Mouse (Mus musculus) right cerebral cortex, postnatal 36 days (tissue): ENCODE data around the gene Ssmem1.

Experiments
- DNase-seq, 2 experiments: peaks; one replicate each; pipeline ENCODE4 v3.0.0; 2022; ENCODE audit warnings: low spot score in 2 of 2, mixed read lengths in 1 of 2

The Ssmem1 gene

GRCm38 (mm10) chr6:30554092-30554491 is 44.4 kb downstream of the Ssmem1 start:
- DNase-seq, result no peak

- no peak for DNase-seq
These were observed 45.0 kb downstream of the Ssmem1 start for GRCm38 (mm10) chr6:30554621-30555170.

GRCm38 (mm10) chr6:30556080-30556479 is 46.4 kb downstream of the Ssmem1 start:
- DNase-seq, result no peak

- DNase-seq, result no peak
These were observed 50.1 kb downstream of the Ssmem1 start for GRCm38 (mm10) chr6:30559726-30560125.

DNA sequence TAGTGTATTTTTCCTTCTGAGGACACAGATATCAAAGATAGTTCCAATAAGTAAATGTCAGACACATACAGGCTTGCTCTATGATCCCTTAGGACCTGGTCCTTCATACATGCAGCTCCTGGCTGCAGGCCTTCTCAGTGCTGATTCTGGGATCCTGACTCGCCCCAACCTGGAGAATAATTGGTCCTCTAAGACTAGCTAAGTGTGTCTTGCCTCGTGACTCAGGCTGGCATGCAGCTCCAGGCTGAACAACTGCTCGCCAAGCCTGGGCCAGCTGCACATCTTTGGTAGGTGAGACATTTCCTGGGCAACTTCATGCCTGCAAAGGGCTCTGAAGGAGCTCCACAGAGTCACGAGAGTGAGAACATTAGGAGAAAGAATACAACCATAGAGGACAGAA is 52.5 kb downstream of the Ssmem1 start:
- no peak for DNase-seq

- DNase-seq, result no peak
These were observed 53.9 kb downstream of the Ssmem1 start for GRCm38 (mm10) chr6:30563575-30563974.

- no peak for DNase-seq
These were observed 54.4 kb downstream of the Ssmem1 start for GRCm38 (mm10) chr6:30564051-30564450.

DNA sequence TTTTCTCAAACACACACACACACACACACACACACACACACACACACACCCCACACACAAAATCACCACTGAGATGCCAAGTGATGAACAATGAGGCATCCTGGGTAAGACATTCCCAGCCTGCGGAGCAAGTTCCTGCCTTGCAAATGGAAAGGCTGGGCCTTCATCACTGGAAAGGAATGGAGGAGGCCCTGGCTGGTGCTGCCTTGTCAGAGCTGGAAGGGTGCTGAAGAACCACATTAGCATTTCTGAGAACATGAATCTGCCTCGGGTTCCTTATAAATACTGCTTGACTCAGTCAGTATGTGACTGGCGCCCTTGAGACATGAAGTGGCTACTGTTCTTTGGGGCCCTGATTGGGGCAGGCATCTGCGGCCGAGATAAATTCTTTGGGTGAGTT is 58.4 kb downstream of the Ssmem1 start, which contains the start of gene Cpa4:
TSS of gene Cpa4 (plus strand) at position 301 of the 400 bp plus-strand sequence.
- no peak for DNase-seq

GRCm38 (mm10) chr6:30569331-30569730 is 59.7 kb downstream of the Ssmem1 start:
- DNase-seq, result no peak
